ENCODE assay signal across 22 mouse cellular contexts in the genomic region with DNA sequence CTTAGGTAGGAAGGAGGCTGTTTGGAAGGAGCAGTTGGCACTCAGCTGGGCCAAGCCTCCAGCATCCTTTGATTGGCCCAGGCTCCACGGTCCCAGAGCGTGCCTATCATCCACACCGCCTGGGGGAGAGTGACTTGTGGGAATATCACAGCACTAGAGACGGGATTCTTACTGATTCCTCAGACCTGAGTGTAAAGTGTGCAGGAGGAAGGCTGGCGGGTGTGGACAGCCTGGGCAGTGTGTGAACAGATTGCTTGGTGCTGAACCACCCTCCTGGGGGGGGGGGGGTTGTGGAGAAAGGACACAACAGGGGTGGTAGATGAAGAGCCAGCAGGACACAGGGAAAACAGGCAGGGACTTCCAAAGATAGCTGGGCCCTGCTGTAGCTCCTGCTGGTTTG. TPM values are rescaled to one million over a fixed set of nuclear protein-coding genes. Genes with fewer than 3 reads are reported as not detected.
DNase-seq lines count a peak whose midpoint lies in the region; ATAC-seq lines count a peak whose summit lies in the region.
"Had no signal": no experiment of that assay in that cellular context is flagged by ENCODE, and none has a peak within 500 bp of the region (broad histone marks: within the 10 kb centered on the region; RNA-seq: fewer than 3 reads in every experiment).

No protein-coding gene starts in this region.

- no peak overlapping the region for H3K9ac ChIP-seq in heart, embryonic 12.5 days
- peak overlapping the region; percentile 98; the same call in 1 of the 2 replicates for H3K9ac ChIP-seq in liver, embryonic 13.5 days
- H3K9ac ChIP-seq: forebrain, embryonic 12.5 days; heart, embryonic 13.5 days; midbrain, embryonic 13.5 days had no signal

- intact Hi-C loops in left cerebral cortex, postnatal 25 days (cut with DNase I) = no loop called here

- WGBS in heart, embryonic 10.5 days = 32% methylated on average over 5 of the region's 5 CpGs
- 34% methylated on average over 5 of the region's 5 CpGs for WGBS in heart, embryonic 12.5 days
- WGBS in liver, embryonic 13.5 days (ENCODE audit: insufficient replicate concordance) = 81% methylated on average over 5 of the region's 5 CpGs

- peaks cover 100% of the 10 kb centered on the region for H3K27me3 ChIP-seq in heart, embryonic 10.5 days (ENCODE audit: insufficient read depth, poor library complexity, severe bottlenecking)
- peaks cover 99% of the 10 kb centered on the region for H3K27me3 ChIP-seq in heart, embryonic 12.5 days (replicated peaks)
- H3K27me3 ChIP-seq in megakaryocyte, embryonic 14.5 days (replicated peaks) = peaks cover 56% of the 10 kb centered on the region
- H3K27me3 ChIP-seq in liver, embryonic 13.5 days = peaks cover 37% of the 10 kb centered on the region

- H3K9me3 ChIP-seq in heart, embryonic 10.5 days = no peaks in the 10 kb centered on the region
- no peaks in the 10 kb centered on the region for H3K9me3 ChIP-seq in heart, embryonic 12.5 days (replicated peaks)
- H3K9me3 ChIP-seq in megakaryocyte, embryonic 14.5 days = no peaks in the 10 kb centered on the region
- H3K9me3 ChIP-seq in liver, embryonic 13.5 days (replicated peaks) = no peaks in the 10 kb centered on the region
- H3K9me3 ChIP-seq: forebrain, embryonic 12.5 days; heart, embryonic 13.5 days; midbrain, embryonic 13.5 days had no signal

- H3K4me3 ChIP-seq in heart, embryonic 10.5 days = peak overlapping the region; percentile 0; the same call in 1 of the 2 replicates
- H3K4me3 ChIP-seq in heart, embryonic 12.5 days = no peak overlapping the region
- peak overlapping the region; percentile 67 for H3K4me3 ChIP-seq in megakaryocyte, embryonic 14.5 days (replicated peaks)
- peak overlapping the region; percentile 80 for H3K4me3 ChIP-seq in liver, embryonic 13.5 days (replicated peaks)
- H3K4me3 ChIP-seq: forebrain, embryonic 12.5 days; midbrain, embryonic 13.5 days had no signal

- no peak overlapping the region for H3K4me2 ChIP-seq in heart, embryonic 12.5 days
- peak overlapping the region; percentile 96 for H3K4me2 ChIP-seq in liver, embryonic 13.5 days
- H3K4me2 ChIP-seq: forebrain, embryonic 12.5 days; midbrain, embryonic 13.5 days had no signal

- peaks cover 82% of the 10 kb centered on the region for H3K4me1 ChIP-seq in heart, embryonic 10.5 days
- peaks cover 75% of the 10 kb centered on the region for H3K4me1 ChIP-seq in heart, embryonic 12.5 days (replicated peaks)
- peaks cover 88% of the 10 kb centered on the region for H3K4me1 ChIP-seq in megakaryocyte, embryonic 14.5 days
- H3K4me1 ChIP-seq in liver, embryonic 13.5 days (replicated peaks) = peaks cover 74% of the 10 kb centered on the region

- no peak for ATAC-seq in heart, embryonic 12.5 days (ENCODE audit: insufficient number of reproducible peaks, low FRiP score)
- no peak for ATAC-seq in megakaryocyte, adult 5-6 weeks (ENCODE audit: poor library complexity, severe bottlenecking)
- no peak for ATAC-seq in liver, embryonic 13.5 days (ENCODE audit: low read depth)
- ATAC-seq: midbrain, embryonic 13.5 days had no signal

- H3K36me3 ChIP-seq in heart, embryonic 10.5 days = peaks cover 11% of the 10 kb centered on the region
- no peaks in the 10 kb centered on the region for H3K36me3 ChIP-seq in heart, embryonic 12.5 days
- peaks cover 74% of the 10 kb centered on the region for H3K36me3 ChIP-seq in megakaryocyte, embryonic 14.5 days (replicated peaks; ENCODE audit: low read length)
- peaks cover 78% of the 10 kb centered on the region for H3K36me3 ChIP-seq in liver, embryonic 13.5 days
- H3K36me3 ChIP-seq: forebrain, embryonic 12.5 days; heart, embryonic 13.5 days; midbrain, embryonic 13.5 days had no signal

- no peak overlapping the region; the same call in 1 of the 2 replicates for H3K27ac ChIP-seq in heart, embryonic 10.5 days
- no peak overlapping the region for H3K27ac ChIP-seq in heart, embryonic 12.5 days (ENCODE audit: poor library complexity, severe bottlenecking)
- peak overlapping the region; percentile 36 for H3K27ac ChIP-seq in liver, embryonic 13.5 days
- H3K27ac ChIP-seq: forebrain, embryonic 12.5 days; heart, embryonic 13.5 days; midbrain, embryonic 13.5 days had no signal

- no peak for DNase-seq in heart, embryonic 10.5 days (ENCODE audit: low spot score)
- DNase-seq in liver, embryonic 13.5 days = no peak
- DNase-seq in ovary, postnatal 14 days (ENCODE audit: low spot score) = no peak
- no peak for DNase-seq in left cerebral cortex, postnatal 25 days (ENCODE audit: low spot score in 2 of 2)
- DNase-seq: adrenal gland, postnatal 25 days; B cell, adult 2 months; cerebellum, adult 8-10 months; layer of hippocampus, postnatal 36 days; left cerebral cortex, postnatal 4 days; lung, adult 2 months; lung, postnatal 4 days; right cerebral cortex, adult 18-20 months; thymus, adult 18-20 months had no signal

RNA-seq across cellular contexts. Expression of gene Tnfaip2, which starts 4.5 kb away (rescaled TPM):
- 12.1 and 12.8 TPM in 2 replicates for polyA plus RNA-seq in heart, embryonic 10.5 days (2016; fragmentation: Nextera tagmentation; extraction: Ambion mirVana)
- 7.4 and 12.0 TPM in 2 replicates for polyA plus RNA-seq in heart, embryonic 12.5 days (2016; fragmentation: Nextera tagmentation; extraction: Ambion mirVana)
- 1.1 and 11.3 TPM in 2 replicates for polyA plus RNA-seq in megakaryocyte, embryonic 14.5 days (2012; ENCODE audit: insufficient read depth, low replicate concordance)
- total RNA-seq in megakaryocyte, adult 5-6 weeks (2015) = 42.7 and 43.7 TPM in 2 replicates
- total RNA-seq in megakaryocyte, adult 5-6 weeks (2017) = 81.0 and 109 TPM in 2 replicates
- 92.1 and 96.6 TPM in 2 replicates for polyA plus RNA-seq in liver, embryonic 13.5 days (2015; fragmentation: Nextera tagmentation; extraction: Ambion mirVana)
- total RNA-seq in left cerebral cortex, postnatal 25 days (2021) = under 1 TPM; 0.53 to 0.66 TPM

RNA-seq across cellular contexts. Expression of gene Exoc3l4, which starts 29.9 kb away (rescaled TPM):
- 14.5 and 14.6 TPM in 2 replicates for polyA plus RNA-seq in heart, embryonic 10.5 days (2016; fragmentation: Nextera tagmentation; extraction: Ambion mirVana)
- polyA plus RNA-seq in heart, embryonic 12.5 days (2016; fragmentation: Nextera tagmentation; extraction: Ambion mirVana) = 8.5 and 10.1 TPM in 2 replicates
- 38.6 and 61.4 TPM in 2 replicates for polyA plus RNA-seq in megakaryocyte, embryonic 14.5 days (2012; ENCODE audit: insufficient read depth, low replicate concordance)
- total RNA-seq in megakaryocyte, adult 5-6 weeks (2015) = 0.39 and 1.1 TPM in 2 replicates
- 0.29 TPM in 1 of 2 replicates, not detected in the other for total RNA-seq in megakaryocyte, adult 5-6 weeks (2017)
- 15.5 and 18.6 TPM in 2 replicates for polyA plus RNA-seq in liver, embryonic 13.5 days (2015; fragmentation: Nextera tagmentation; extraction: Ambion mirVana)
- total RNA-seq in left cerebral cortex, postnatal 25 days (2021) = 1 to 10 TPM in 1 of 2 experiments, under 1 TPM in 1; 0.85 to 1.3 TPM
- total RNA-seq: neutrophil, adult 5-6 weeks had no signal

RNA-seq across cellular contexts. Expression of gene Gm266, which starts 38.9 kb away (rescaled TPM):
- 4.6 and 15.2 TPM in 2 replicates for polyA plus RNA-seq in heart, embryonic 10.5 days (2016; fragmentation: Nextera tagmentation; extraction: Ambion mirVana)
- 2.1 and 2.4 TPM in 2 replicates for polyA plus RNA-seq in heart, embryonic 12.5 days (2016; fragmentation: Nextera tagmentation; extraction: Ambion mirVana)
- polyA plus RNA-seq in megakaryocyte, embryonic 14.5 days (2012; ENCODE audit: insufficient read depth, low replicate concordance) = 0.22 TPM in 1 of 2 replicates, not detected in the other
- not detected in 2 replicates for total RNA-seq in megakaryocyte, adult 5-6 weeks (2015)
- total RNA-seq in megakaryocyte, adult 5-6 weeks (2017) = not detected in 2 replicates
- 0.76 and 1.0 TPM in 2 replicates for polyA plus RNA-seq in liver, embryonic 13.5 days (2015; fragmentation: Nextera tagmentation; extraction: Ambion mirVana)
- total RNA-seq in left cerebral cortex, postnatal 25 days (2021) = 1 to 10 TPM; 3.2 to 4.5 TPM
- total RNA-seq: adrenal gland, postnatal 25 days; neutrophil, adult 5-6 weeks had no signal

RNA-seq across cellular contexts. Expression of gene Lbhd2, which starts 40.1 kb away (rescaled TPM):
- polyA plus RNA-seq in heart, embryonic 10.5 days (2016; fragmentation: Nextera tagmentation; extraction: Ambion mirVana) = 0.21 and 0.30 TPM in 2 replicates
- polyA plus RNA-seq in heart, embryonic 12.5 days (2016; fragmentation: Nextera tagmentation; extraction: Ambion mirVana) = 0.31 TPM in 1 of 2 replicates, not detected in the other
- not detected in 2 replicates for polyA plus RNA-seq in megakaryocyte, embryonic 14.5 days (2012; ENCODE audit: insufficient read depth, low replicate concordance)
- not detected in 2 replicates for total RNA-seq in megakaryocyte, adult 5-6 weeks (2015)
- not detected in 2 replicates for total RNA-seq in megakaryocyte, adult 5-6 weeks (2017)
- not detected in 2 replicates for polyA plus RNA-seq in liver, embryonic 13.5 days (2015; fragmentation: Nextera tagmentation; extraction: Ambion mirVana)
- total RNA-seq in left cerebral cortex, postnatal 25 days (2021) = 1 to 10 TPM; 1.5 to 2.5 TPM
- total RNA-seq: heart, postnatal 4 days; neutrophil, adult 5-6 weeks had no signal
- polyA plus RNA-seq: lung, adult 2 months; midbrain, embryonic 13.5 days; small intestine, adult 2 months had no signal
